Mouse (Mus musculus) lung, adult 18-20 months (tissue): ENCODE data around the gene Fam53b.

Experiments used
- DNase-seq, 2 experiments: peaks; one replicate each; pipeline ENCODE4 v3.0.0; 2022; ENCODE audit warnings: mixed read lengths in 2 of 2

Fam53b gene

GRCm38 (mm10) chr7:132765629-132766186 is 48.0 kb downstream of the Fam53b start:
- DNase-seq: no peak

- DNase-seq: no peak
These were observed 48.7 kb downstream of the Fam53b start for GRCm38 (mm10) chr7:132764896-132765491.

GRCm38 (mm10) chr7:132764314-132764713 is 49.4 kb downstream of the Fam53b start:
- DNase-seq: no peak

- no peak for DNase-seq
These were observed 49.8 kb downstream of the Fam53b start for GRCm38 (mm10) chr7:132763911-132764310.

GRCm38 (mm10) chr7:132763351-132763750 is 50.3 kb downstream of the Fam53b start:
- DNase-seq: no peak

GRCm38 (mm10) chr7:132761409-132761808 is 52.3 kb downstream of the Fam53b start:
- DNase-seq: no peak

- DNase-seq: no peak
These were observed 53.0 kb downstream of the Fam53b start for GRCm38 (mm10) chr7:132760589-132761180.

GRCm38 (mm10) chr7:132759926-132760325 is 53.8 kb downstream of the Fam53b start:
- no peak for DNase-seq

GRCm38 (mm10) chr7:132759405-132759891 is 54.2 kb downstream of the Fam53b start:
- no peak for DNase-seq

GRCm38 (mm10) chr7:132758875-132759274 is 54.8 kb downstream of the Fam53b start:
- no peak for DNase-seq

GRCm38 (mm10) chr7:132756325-132756724 is 57.4 kb downstream of the Fam53b start:
- no peak for DNase-seq

GRCm38 (mm10) chr7:132754389-132754750 is 59.3 kb downstream of the Fam53b start:
- peak in 1 of 2 experiments; percentile 64 for DNase-seq

- no peak for DNase-seq
These were observed 59.9 kb downstream of the Fam53b start for GRCm38 (mm10) chr7:132753518-132754388.

GRCm38 (mm10) chr7:132751716-132752115 is 62.0 kb downstream of the Fam53b start:
- peak; percentile 61 to 63 for DNase-seq

- DNase-seq: no peak
These were observed 64.2 kb downstream of the Fam53b start for GRCm38 (mm10) chr7:132749504-132749903.

- no peak for DNase-seq
These were observed 65.5 kb downstream of the Fam53b start for GRCm38 (mm10) chr7:132748076-132748769.

GRCm38 (mm10) chr7:132747096-132747495 is 66.6 kb downstream of the Fam53b start:
- DNase-seq: no peak

- no peak for DNase-seq
These were observed 70.8 kb downstream of the Fam53b start for GRCm38 (mm10) chr7:132742912-132743311.

GRCm38 (mm10) chr7:132739829-132740228 is 73.9 kb downstream of the Fam53b start:
- DNase-seq: no peak

GRCm38 (mm10) chr7:132738844-132739243 is 74.8 kb downstream of the Fam53b start:
- no peak for DNase-seq

- DNase-seq: peak; percentile 69 to 78
These were observed 77.4 kb downstream of the Fam53b start for GRCm38 (mm10) chr7:132736099-132736862.

GRCm38 (mm10) chr7:132735145-132735544 is 78.5 kb downstream of the Fam53b start:
- DNase-seq: peak; percentile 83 to 86
